In the genomic region with DNA sequence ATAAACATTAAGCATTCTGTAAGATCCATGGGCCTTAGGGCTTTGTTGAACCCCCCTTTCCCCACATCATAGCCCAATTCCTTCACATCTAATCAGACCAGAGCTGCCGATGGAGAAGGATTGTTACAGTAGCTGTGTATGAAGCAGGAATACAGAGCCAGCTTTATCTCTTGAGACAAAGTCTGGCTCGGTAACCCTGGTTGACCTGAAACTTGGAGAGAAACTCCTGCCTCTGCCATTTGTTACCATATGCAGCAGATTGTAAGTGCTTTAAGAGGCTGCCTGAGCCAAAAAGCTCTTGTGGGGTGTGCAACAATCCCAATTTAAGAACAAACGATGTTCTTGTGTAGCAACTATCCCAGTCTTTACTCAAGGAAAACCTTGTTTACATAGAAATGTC, we compare ENCODE assay signal across 8 mouse cellular contexts. TPM values are rescaled to one million over a fixed set of nuclear protein-coding genes. Genes with fewer than 3 reads are reported as not detected.
A peak's percentile ranks its signal among the peaks of the same experiment; 100 is the strongest.
DNase-seq lines count a peak whose midpoint lies in the region; ATAC-seq lines count a peak whose summit lies in the region.

No protein-coding gene starts in this region.

- H3K9me3 ChIP-seq in embryonic facial prominence, embryonic 13.5 days = no peaks in the 10 kb centered on the region
- no peaks in the 10 kb centered on the region for H3K9me3 ChIP-seq in intestine, embryonic 14.5 days (ENCODE audit: control insufficient read depth, low read length)
- H3K9me3 ChIP-seq in neural tube, embryonic 13.5 days = no peaks in the 10 kb centered on the region

- DNase-seq in layer of hippocampus, postnatal 10 days (ENCODE audit: low spot score in 2 of 2) = peak; percentile 15 to 24
- DNase-seq in layer of hippocampus, postnatal 25 days (ENCODE audit: extremely low spot score in 1 of 2, low spot score in 1 of 2) = no peak
- no peak for DNase-seq in intestine, embryonic 14.5 days (ENCODE audit: low spot score)
- no peak for DNase-seq in thymus, adult 18-20 months
- no peak for DNase-seq in gastrocnemius, postnatal 10 days

- no peaks in the 10 kb centered on the region for H3K27me3 ChIP-seq in embryonic facial prominence, embryonic 13.5 days
- no peaks in the 10 kb centered on the region for H3K27me3 ChIP-seq in intestine, embryonic 14.5 days (replicated peaks; ENCODE audit: control insufficient read depth, insufficient read depth, low read length)
- H3K27me3 ChIP-seq in neural tube, embryonic 13.5 days = peaks cover 27% of the 10 kb centered on the region

- WGBS in embryonic facial prominence, embryonic 13.5 days = 70% methylated on average over 3 of the region's 3 CpGs
- WGBS in intestine, embryonic 14.5 days = 65% methylated on average over 3 of the region's 3 CpGs
- 75% methylated on average over 3 of the region's 3 CpGs for WGBS in neural tube, embryonic 13.5 days

- H3K4me2 ChIP-seq in embryonic facial prominence, embryonic 13.5 days = peak overlapping the region; percentile 96
- H3K4me2 ChIP-seq in intestine, embryonic 14.5 days (ENCODE audit: low read length) = peak overlapping the region; percentile 83
- H3K4me2 ChIP-seq in neural tube, embryonic 13.5 days = peak overlapping the region; percentile 78

- peaks cover 3% of the 10 kb centered on the region; the same call in 1 of the 2 replicates for H3K36me3 ChIP-seq in embryonic facial prominence, embryonic 13.5 days
- no peaks in the 10 kb centered on the region for H3K36me3 ChIP-seq in intestine, embryonic 14.5 days (ENCODE audit: control insufficient read depth, insufficient read depth, low read length)
- H3K36me3 ChIP-seq in neural tube, embryonic 13.5 days = no peaks in the 10 kb centered on the region

- peak overlapping the region; percentile 94 for H3K9ac ChIP-seq in embryonic facial prominence, embryonic 13.5 days
- peak overlapping the region; percentile 77 for H3K9ac ChIP-seq in intestine, embryonic 14.5 days (ENCODE audit: low read length)
- H3K9ac ChIP-seq in neural tube, embryonic 13.5 days = peak overlapping the region; percentile 88

- H3K27ac ChIP-seq in embryonic facial prominence, embryonic 13.5 days = no peak overlapping the region
- no peak overlapping the region for H3K27ac ChIP-seq in intestine, embryonic 14.5 days (ENCODE audit: low read depth)
- H3K27ac ChIP-seq in neural tube, embryonic 13.5 days (replicated peaks) = no peak overlapping the region

- peak overlapping the region; percentile 86 for H3K4me3 ChIP-seq in embryonic facial prominence, embryonic 13.5 days
- H3K4me3 ChIP-seq in intestine, embryonic 14.5 days (ENCODE audit: low read depth, low read length) = peak overlapping the region; percentile 64
- H3K4me3 ChIP-seq in neural tube, embryonic 13.5 days = peak overlapping the region; percentile 74

- H3K4me1 ChIP-seq in embryonic facial prominence, embryonic 13.5 days = peaks cover 23% of the 10 kb centered on the region
- H3K4me1 ChIP-seq in intestine, embryonic 14.5 days (replicated peaks; ENCODE audit: control insufficient read depth, insufficient read depth, low read length) = peaks cover 18% of the 10 kb centered on the region
- H3K4me1 ChIP-seq in neural tube, embryonic 13.5 days (replicated peaks) = peaks cover 41% of the 10 kb centered on the region

- ATAC-seq in embryonic facial prominence, embryonic 13.5 days (ENCODE audit: insufficient number of reproducible peaks, insufficient read depth, low FRiP score, low TSS enrichment, low read depth) = no peak
- ATAC-seq in intestine, embryonic 14.5 days (replicated peaks; ENCODE audit: low FRiP score, low TSS enrichment, low read depth) = no peak
- no peak for ATAC-seq in neural tube, embryonic 13.5 days (ENCODE audit: low read depth)
- ATAC-seq in frontal cortex, adult (ENCODE audit: low TSS enrichment) = no peak

RNA-seq across cellular contexts. Expression of a gene that starts 3.4 kb away (rescaled TPM):
- total RNA-seq in layer of hippocampus, postnatal 10 days (2021) = 100 to 1,000 TPM; 175 to 197 TPM
- total RNA-seq in layer of hippocampus, postnatal 25 days (2021) = 100 to 1,000 TPM; 167 to 186 TPM
- polyA plus RNA-seq in embryonic facial prominence, embryonic 13.5 days (2015; fragmentation: Nextera tagmentation; extraction: Ambion mirVana) = 389 and 415 TPM in 2 replicates
- polyA plus RNA-seq in intestine, embryonic 14.5 days (2014; fragmentation: Nextera tagmentation; extraction: Ambion mirVana) = 428 and 448 TPM in 2 replicates
- polyA plus RNA-seq in neural tube, embryonic 13.5 days (2015; fragmentation: Nextera tagmentation; extraction: Ambion mirVana) = 387 and 390 TPM in 2 replicates
- total RNA-seq in gastrocnemius, postnatal 10 days (2021) = 100 to 1,000 TPM; 287 to 336 TPM

RNA-seq across cellular contexts. Expression of a gene that starts 3.4 kb away (rescaled TPM):
- total RNA-seq in layer of hippocampus, postnatal 10 days (2021) = 10 to 100 TPM; 33.0 to 35.5 TPM
- 10 to 100 TPM; 37.7 to 40.9 TPM for total RNA-seq in layer of hippocampus, postnatal 25 days (2021)
- polyA plus RNA-seq in embryonic facial prominence, embryonic 13.5 days (2015; fragmentation: Nextera tagmentation; extraction: Ambion mirVana) = 134 and 136 TPM in 2 replicates
- polyA plus RNA-seq in intestine, embryonic 14.5 days (2014; fragmentation: Nextera tagmentation; extraction: Ambion mirVana) = 153 and 166 TPM in 2 replicates
- 99.6 and 110 TPM in 2 replicates for polyA plus RNA-seq in neural tube, embryonic 13.5 days (2015; fragmentation: Nextera tagmentation; extraction: Ambion mirVana)
- total RNA-seq in gastrocnemius, postnatal 10 days (2021) = 10 to 100 TPM; 39.0 to 43.1 TPM

Comparison
In these comparisons a context has a peak if more than half of its experiments do, and no peak if none do; other contexts are left out.
1. DNase-seq: peak in layer of hippocampus, postnatal 10 days (2 of 2); none in layer of hippocampus, postnatal 25 days (0 of 2), intestine, embryonic 14.5 days (single experiment), thymus, adult 18-20 months (0 of 2) and gastrocnemius, postnatal 10 days (single experiment).
2. Peak in every context shown above with its lines, with median percentiles within 50 percentile points of each other: H3K4me2 ChIP-seq, H3K4me3 ChIP-seq and H3K9ac ChIP-seq.